Mouse (Mus musculus) Muller cell, postnatal 12 days (primary cell): ENCODE measurements around the gene Itpkc.
"Not testable (repeated sequence)": the region's sequence is repeated elsewhere in the genome, so short reads cannot be mapped to it uniquely, and the experiment has no call there.

Experiments used
- DNase-seq: peaks from one replicate; pipeline ENCODE4 v3.0.0-alpha.2; 2015; ENCODE audit errors: inconsistent ontology term

Itpkc gene

GRCm38 (mm10) chr7:27228281-27228821, at the start of gene Itpkc:
TSS of gene Itpkc (minus strand) at chr7:27228661.
- DNase-seq, result peak; percentile 97

- no peak for DNase-seq
Measured at GRCm38 (mm10) chr7:27277191-27277590, 48.7 kb upstream of the Itpkc start.

GRCm38 (mm10) chr7:27276021-27276420, 47.6 kb upstream of the Itpkc start:
- no peak for DNase-seq

GRCm38 (mm10) chr7:27274916-27275315, 46.5 kb upstream of the Itpkc start:
- DNase-seq, result no peak

GRCm38 (mm10) chr7:27273739-27274351, 45.4 kb upstream of the Itpkc start:
- no peak for DNase-seq

GRCm38 (mm10) chr7:27271423-27271822, 43.0 kb upstream of the Itpkc start:
- no peak for DNase-seq

- no peak for DNase-seq
Measured at GRCm38 (mm10) chr7:27266515-27267128, 38.2 kb upstream of the Itpkc start.

- DNase-seq, result no peak
Measured at GRCm38 (mm10) chr7:27264761-27265160, 36.3 kb upstream of the Itpkc start.

- DNase-seq, result no peak
Measured at GRCm38 (mm10) chr7:27261888-27262287, 33.4 kb upstream of the Itpkc start.

- DNase-seq, result no peak
Measured at GRCm38 (mm10) chr7:27260856-27261255, 32.4 kb upstream of the Itpkc start.

- DNase-seq, result peak; percentile 60
Measured at GRCm38 (mm10) chr7:27259771-27260170, 31.3 kb upstream of the Itpkc start.

GRCm38 (mm10) chr7:27259271-27259721, 30.8 kb upstream of the Itpkc start:
- DNase-seq, result peak; percentile 77

GRCm38 (mm10) chr7:27258205-27258899, 29.9 kb upstream of the Itpkc start, which contains the start of gene Numbl:
TSS of gene Numbl (plus strand) at chr7:27258433.
- DNase-seq, result peak; percentile 99

- no peak for DNase-seq
Measured at GRCm38 (mm10) chr7:27257852-27258204, 29.4 kb upstream of the Itpkc start.

- DNase-seq, result peak; percentile 92
Measured at GRCm38 (mm10) chr7:27257046-27257851, 28.8 kb upstream of the Itpkc start.

GRCm38 (mm10) chr7:27255721-27256120, 27.3 kb upstream of the Itpkc start:
- DNase-seq, result peak; percentile 27

GRCm38 (mm10) chr7:27251946-27252345, 23.5 kb upstream of the Itpkc start:
- no peak for DNase-seq

GRCm38 (mm10) chr7:27249928-27250327, 21.5 kb upstream of the Itpkc start:
- no peak for DNase-seq

- no peak for DNase-seq
Measured at GRCm38 (mm10) chr7:27249146-27249545, 20.7 kb upstream of the Itpkc start.

GRCm38 (mm10) chr7:27244088-27244487, 15.6 kb upstream of the Itpkc start:
- not testable (repeated sequence) for DNase-seq

GRCm38 (mm10) chr7:27243211-27243610, 14.8 kb upstream of the Itpkc start:
- DNase-seq, result no peak

GRCm38 (mm10) chr7:27238568-27238967, 10.1 kb upstream of the Itpkc start:
- DNase-seq, result no peak
